Mouse (Mus musculus) kidney, embryonic 16.5 days (tissue): ENCODE measurements at regions not wholly inside any gene's neighbourhood (a gene's known extent, or its start where the extent isn't known, plus 50 kb on each side); places are given as distances from the start of the nearest gene placed in this dataset.

ENCODE experiments used
- ATAC-seq: fragments of 200-750 bp; cut with Nextera tagmentation; 2 replicates; pipeline ENCODE4 v1.8.0; 2017; ENCODE audit warnings: moderate TSS enrichment; ENCODE audit not compliant: low FRiP score, low TSS enrichment
- H3K27ac ChIP-seq: fragments of 300-500 bp; sonication (generic); 2 replicates; pipeline ENCODE4 v1.5.1; 2014; ENCODE audit warnings: low read length
- H3K27me3 ChIP-seq: fragments of 300-500 bp; sonication (generic); 2 replicates; pipeline ENCODE4 v1.6.1; 2014; ENCODE audit warnings: low read length, control low read depth, mixed read lengths; ENCODE audit not compliant: insufficient read depth
- H3K36me3 ChIP-seq: fragments of 300-500 bp; sonication (generic); 2 replicates; pipeline ENCODE4 v1.6.1; 2014; ENCODE audit warnings: low read length, control low read depth, mixed read lengths; ENCODE audit not compliant: insufficient read depth
- H3K4me1 ChIP-seq: fragments of 300-500 bp; sonication (generic); 2 replicates; pipeline ENCODE4 v1.6.1; 2014; ENCODE audit warnings: low read length, control low read depth, mixed read lengths; ENCODE audit not compliant: insufficient read depth
- H3K4me2 ChIP-seq: fragments of 300-500 bp; sonication (generic); replicated peaks from 2 replicates; pipeline ENCODE4 v1.6.1; 2014; ENCODE audit warnings: low read depth, low read length
- H3K4me3 ChIP-seq: fragments of 300-500 bp; sonication (generic); 2 replicates; pipeline ENCODE4 v1.5.1; 2014; ENCODE audit warnings: mild to moderate bottlenecking, low read length
- H3K9ac ChIP-seq: fragments of 300-500 bp; sonication (generic); replicated peaks from 2 replicates; pipeline ENCODE4 v1.6.1; 2014; ENCODE audit warnings: low read length
- H3K9me3 ChIP-seq: fragments of 300-500 bp; sonication (generic); 2 replicates; pipeline ENCODE4 v1.6.1; 2016; ENCODE audit warnings: low read length, control low read depth
- WGBS: fragments of 180-500 bp; shearing (Covaris S2); extraction: QIAGEN DNeasy Blood & Tissue Kit; methylation state at CpG from one replicate; pipeline ENCODE4 v1.1.7; 2014; 5-methylcytosine and 5-hydroxymethylcytosine counted together

DNA sequence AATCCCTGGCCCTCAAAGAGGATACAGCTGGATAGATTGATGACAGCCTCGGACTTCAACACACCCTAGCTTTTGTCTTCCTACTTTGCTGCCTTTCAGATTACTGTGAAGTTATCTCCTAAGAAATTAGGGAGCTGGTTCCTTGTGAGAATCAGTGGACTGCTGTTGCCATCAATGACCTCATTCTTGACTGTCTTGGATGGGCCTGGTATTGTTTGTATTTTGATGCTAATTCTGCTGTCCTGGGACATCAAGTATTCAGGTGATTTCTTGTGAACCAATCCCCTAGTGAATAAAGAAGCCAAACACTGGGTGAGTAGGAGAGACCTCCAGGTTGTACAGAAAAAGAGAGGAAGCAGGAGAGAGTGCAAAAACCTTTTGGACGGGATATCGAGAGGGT lies 305.3 kb upstream of the Impad1 start:
- no peaks in the 10 kb centered on the region for H3K9me3 ChIP-seq
- no peak overlapping the region for H3K27ac ChIP-seq
- no peak for ATAC-seq
- 84% methylated on average over 3 of the region's 3 CpGs for WGBS
- H3K36me3 ChIP-seq, result no peaks in the 10 kb centered on the region
- H3K4me2 ChIP-seq, result no peak overlapping the region
- H3K9ac ChIP-seq, result no peak overlapping the region
- H3K4me1 ChIP-seq, result no peaks in the 10 kb centered on the region
- no peak overlapping the region for H3K4me3 ChIP-seq
- no peaks in the 10 kb centered on the region for H3K27me3 ChIP-seq

- Histone ChIP-seq H3K4me3 (no peak overlapping the region), H3K9me3 (no peaks in the 10 kb centered on the region), H3K4me2 (no peak overlapping the region), H3K36me3 (no peaks in the 10 kb centered on the region), H3K9ac (no peak overlapping the region), H3K4me1 (no peaks in the 10 kb centered on the region), H3K27me3 (no peaks in the 10 kb centered on the region), H3K27ac (no peak overlapping the region)
- 30% methylated on average over 3 of the region's 3 CpGs for WGBS
- no peak for ATAC-seq
Measured at GRCm38 (mm10) chr4:5078723-5079122, 285.6 kb upstream of the Impad1 start.

- Histone ChIP-seq H3K27me3 (no peaks in the 10 kb centered on the region), H3K9me3 (no peaks in the 10 kb centered on the region), H3K4me1 (no peaks in the 10 kb centered on the region), H3K9ac (no peak overlapping the region), H3K27ac (no peak overlapping the region), H3K4me2 (no peak overlapping the region), H3K36me3 (no peaks in the 10 kb centered on the region), H3K4me3 (no peak overlapping the region)
- 100% methylated on average over 1 of the region's 1 CpGs for WGBS
- ATAC-seq, result no peak
Measured at GRCm38 (mm10) chr4:5074754-5075153, 281.6 kb upstream of the Impad1 start.

DNA sequence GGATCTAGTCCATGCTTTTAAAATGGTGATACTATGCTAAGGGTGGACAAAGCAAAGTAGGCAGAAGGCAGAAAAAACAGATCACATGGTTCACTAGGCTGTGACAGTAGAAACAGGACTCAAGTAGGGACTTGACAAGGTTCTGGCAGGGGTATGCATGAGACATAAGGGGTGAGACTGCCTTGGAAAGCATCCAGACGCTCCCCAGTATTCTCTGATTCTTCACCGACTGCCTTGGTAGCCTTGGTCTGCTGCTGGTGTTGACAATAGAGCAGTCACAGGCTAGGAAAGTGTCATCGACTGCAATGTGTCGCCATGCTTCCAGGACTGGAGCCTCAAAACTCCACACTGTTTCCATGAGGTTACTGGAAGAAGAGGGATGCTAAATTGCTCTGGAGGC lies 278.1 kb upstream of the Impad1 start:
- Histone ChIP-seq H3K36me3 (no peaks in the 10 kb centered on the region), H3K9ac (no peak overlapping the region), H3K4me3 (no peak overlapping the region), H3K27ac (no peak overlapping the region), H3K27me3 (no peaks in the 10 kb centered on the region), H3K9me3 (no peaks in the 10 kb centered on the region), H3K4me2 (no peak overlapping the region), H3K4me1 (no peaks in the 10 kb centered on the region)
- no peak for ATAC-seq
- 78% methylated on average over 4 of the region's 4 CpGs for WGBS

GRCm38 (mm10) chr4:5059290-5059955 lies 266.3 kb upstream of the Impad1 start:
- H3K4me1 ChIP-seq, result no peaks in the 10 kb centered on the region
- no peaks in the 10 kb centered on the region for H3K9me3 ChIP-seq
- H3K36me3 ChIP-seq, result no peaks in the 10 kb centered on the region
- H3K9ac ChIP-seq, result no peak overlapping the region
- WGBS, result 85% methylated on average over 2 of the region's 2 CpGs
- no peak overlapping the region for H3K4me3 ChIP-seq
- no peak for ATAC-seq
- no peak overlapping the region for H3K27ac ChIP-seq
- H3K4me2 ChIP-seq, result no peak overlapping the region
- H3K27me3 ChIP-seq, result no peaks in the 10 kb centered on the region

- Histone ChIP-seq H3K27me3 (no peaks in the 10 kb centered on the region), H3K4me3 (no peak overlapping the region), H3K36me3 (no peaks in the 10 kb centered on the region), H3K9ac (no peak overlapping the region), H3K27ac (no peak overlapping the region), H3K4me2 (no peak overlapping the region), H3K4me1 (no peaks in the 10 kb centered on the region), H3K9me3 (no peaks in the 10 kb centered on the region)
- no peak for ATAC-seq
- WGBS, result 43% methylated on average over 2 of the region's 2 CpGs
Measured at GRCm38 (mm10) chr4:5029929-5030328, 236.8 kb upstream of the Impad1 start.

DNA sequence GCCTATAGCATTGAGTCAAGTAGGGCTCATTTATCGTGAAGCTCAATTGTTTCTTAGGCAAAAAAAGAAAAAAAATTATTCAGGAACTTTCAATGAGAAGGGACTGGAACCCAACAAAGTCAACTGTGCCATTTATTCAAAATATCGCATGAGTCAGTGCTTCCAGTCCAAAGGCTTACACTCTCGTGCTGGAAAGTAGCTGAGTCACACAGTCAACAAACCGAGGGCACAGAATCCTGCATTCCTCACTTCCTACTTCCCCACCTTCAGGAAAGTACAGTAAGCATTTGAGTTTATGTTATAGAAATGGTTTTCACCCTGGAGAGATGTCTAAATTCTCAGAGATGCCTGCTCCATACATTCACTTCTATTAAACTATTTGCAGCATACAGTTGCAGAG lies 194.3 kb upstream of the Impad1 start:
- 75% methylated on average over 4 of the region's 4 CpGs for WGBS
- no peak overlapping the region for H3K27ac ChIP-seq
- ATAC-seq, result no peak
- no peak overlapping the region for H3K4me3 ChIP-seq
- no peak overlapping the region for H3K4me2 ChIP-seq
- H3K27me3 ChIP-seq, result no peaks in the 10 kb centered on the region
- no peaks in the 10 kb centered on the region for H3K4me1 ChIP-seq
- H3K9ac ChIP-seq, result no peak overlapping the region
- no peaks in the 10 kb centered on the region for H3K36me3 ChIP-seq
- no peaks in the 10 kb centered on the region for H3K9me3 ChIP-seq

DNA sequence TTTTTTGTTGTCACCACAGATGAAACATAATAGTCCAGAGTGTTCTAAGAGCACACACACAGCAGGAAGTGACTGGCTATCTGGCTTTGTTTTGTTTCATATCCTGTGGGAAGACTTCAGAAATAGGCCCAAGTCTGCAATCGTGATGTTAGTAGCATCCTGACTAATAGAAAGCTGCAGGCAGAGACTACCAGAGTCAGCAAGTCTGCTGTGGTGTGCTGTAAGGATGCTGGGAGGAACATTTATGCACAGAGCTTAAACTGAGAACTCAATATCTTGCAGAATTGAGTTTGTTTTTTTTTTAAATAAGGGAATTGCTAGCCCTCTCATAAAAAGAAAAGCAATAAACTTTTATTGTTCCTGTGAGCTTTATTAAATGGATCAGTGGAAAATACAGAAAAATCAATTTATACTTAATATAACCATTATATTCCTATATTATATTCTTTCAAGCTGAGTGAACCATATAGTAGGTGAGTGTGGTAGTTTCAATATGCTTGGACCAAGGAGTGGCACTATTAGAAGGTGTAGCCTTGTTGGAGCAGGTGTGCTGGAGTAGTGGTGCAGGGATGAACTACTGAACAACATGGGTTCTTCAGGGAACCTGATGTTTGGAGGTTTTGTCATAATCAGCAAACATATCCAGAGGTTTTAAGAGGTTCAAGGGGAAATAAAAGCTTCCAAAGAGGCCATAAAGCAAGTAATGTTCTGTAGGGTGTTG lies 190.5 kb upstream of the Impad1 start:
- no peaks in the 10 kb centered on the region for H3K4me1 ChIP-seq
- H3K27me3 ChIP-seq, result no peaks in the 10 kb centered on the region
- ATAC-seq, result no peak
- no peak overlapping the region for H3K9ac ChIP-seq
- H3K4me3 ChIP-seq, result no peak overlapping the region
- no peak overlapping the region for H3K27ac ChIP-seq
- H3K36me3 ChIP-seq, result no peaks in the 10 kb centered on the region
- no peak overlapping the region for H3K4me2 ChIP-seq
- 77% methylated on average over 1 of the region's 1 CpGs for WGBS
- H3K9me3 ChIP-seq, result no peaks in the 10 kb centered on the region

GRCm38 (mm10) chr4:4971800-4972319 lies 178.7 kb upstream of the Impad1 start:
- no peak overlapping the region for H3K4me2 ChIP-seq
- no peak overlapping the region for H3K27ac ChIP-seq
- no peak overlapping the region for H3K9ac ChIP-seq
- H3K4me1 ChIP-seq, result no peaks in the 10 kb centered on the region
- no peak for ATAC-seq
- no peaks in the 10 kb centered on the region for H3K9me3 ChIP-seq
- 75% methylated on average over 2 of the region's 2 CpGs for WGBS
- no peak overlapping the region for H3K4me3 ChIP-seq
- no peaks in the 10 kb centered on the region for H3K36me3 ChIP-seq
- H3K27me3 ChIP-seq, result no peaks in the 10 kb centered on the region

DNA sequence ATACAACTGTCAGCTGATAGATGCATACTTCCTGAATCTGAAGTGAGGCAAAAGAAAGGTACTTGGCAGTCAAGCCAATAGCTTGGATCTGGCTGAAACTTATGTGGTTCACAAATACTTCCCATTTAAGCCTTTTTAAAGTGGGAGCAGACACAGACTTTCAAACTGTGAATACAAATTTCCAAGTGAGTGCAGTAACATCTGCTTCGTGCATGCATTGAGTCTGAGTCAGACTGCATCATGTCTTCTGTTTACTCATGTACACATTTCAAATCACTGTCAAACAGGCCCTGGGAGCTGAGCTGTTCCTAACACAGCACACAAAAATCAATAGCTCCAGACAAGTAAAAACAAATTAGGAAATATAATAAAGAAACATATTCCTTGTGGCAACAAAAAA lies 155.8 kb upstream of the Impad1 start:
- Histone ChIP-seq H3K36me3 (no peaks in the 10 kb centered on the region), H3K4me1 (no peaks in the 10 kb centered on the region), H3K27me3 (no peaks in the 10 kb centered on the region), H3K9ac (no peak overlapping the region), H3K4me2 (no peak overlapping the region), H3K9me3 (no peaks in the 10 kb centered on the region), H3K4me3 (no peak overlapping the region), H3K27ac (no peak overlapping the region)
- WGBS, result 85% methylated on average over 1 of the region's 1 CpGs
- no peak for ATAC-seq
